ENCODE assay signal across 28 mouse cellular contexts in the genomic region with DNA sequence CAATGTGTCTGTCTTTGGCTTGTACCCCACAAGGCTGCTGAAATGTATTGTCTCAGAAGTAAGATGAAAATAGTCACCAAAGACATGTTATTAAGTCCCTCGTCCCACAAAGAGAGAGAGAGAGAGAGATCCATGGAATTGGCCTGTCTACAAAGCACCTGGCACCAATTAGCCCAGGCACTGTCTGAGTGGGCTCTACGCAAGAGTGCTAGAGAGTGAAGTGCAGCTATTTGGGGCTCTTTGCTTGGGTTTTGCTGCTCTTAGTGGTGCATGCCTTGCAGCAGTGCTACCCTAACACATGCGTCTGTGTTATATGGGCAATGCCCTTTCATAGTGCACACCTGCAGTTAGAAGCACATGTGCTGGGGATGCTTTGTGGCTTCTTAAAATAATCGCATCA.
DNase-seq lines count a peak whose midpoint lies in the region; ATAC-seq and TF ChIP-seq lines count a peak whose summit lies in the region.
"Had no signal": no experiment of that assay in that cellular context is flagged by ENCODE, and none has a peak within 500 bp of the region (broad histone marks: within the 10 kb centered on the region; RNA-seq: fewer than 3 reads in every experiment).

No protein-coding gene starts in this region.

- H3K36me3 ChIP-seq in forebrain, embryonic 15.5 days, result no peaks in the 10 kb centered on the region
- H3K36me3 ChIP-seq in forebrain, embryonic 10.5 days (replicated peaks), result no peaks in the 10 kb centered on the region
- H3K36me3 ChIP-seq in embryonic facial prominence, embryonic 10.5 days (replicated peaks), result no peaks in the 10 kb centered on the region
- H3K36me3 ChIP-seq in hindbrain, embryonic 12.5 days, result no peaks in the 10 kb centered on the region
- H3K36me3 ChIP-seq: embryonic facial prominence, embryonic 12.5 days; liver, embryonic 13.5 days; neural tube, embryonic 15.5 days had no signal

- no peak overlapping the region for H3K27ac ChIP-seq in forebrain, embryonic 15.5 days (replicated peaks)
- H3K27ac ChIP-seq in forebrain, embryonic 10.5 days, result no peak overlapping the region; the same call in 1 of the 2 replicates
- H3K27ac ChIP-seq in embryonic facial prominence, embryonic 10.5 days (replicated peaks), result no peak overlapping the region
- H3K27ac ChIP-seq in hindbrain, embryonic 12.5 days, result no peak overlapping the region
- H3K27ac ChIP-seq: embryonic facial prominence, embryonic 12.5 days; hindbrain, embryonic 14.5 days; layer of hippocampus, adult 2 months; left cerebral cortex, adult 2 months; liver, embryonic 13.5 days; neural tube, embryonic 15.5 days had no signal

- H3K9ac ChIP-seq in forebrain, embryonic 15.5 days (replicated peaks), result no peak overlapping the region
- no peak overlapping the region for H3K9ac ChIP-seq in hindbrain, embryonic 12.5 days
- H3K9ac ChIP-seq: embryonic facial prominence, embryonic 12.5 days; hindbrain, embryonic 14.5 days; liver, embryonic 13.5 days; neural tube, embryonic 15.5 days had no signal

- no peak for DNase-seq in forebrain, embryonic 10.5 days (ENCODE audit: extremely low spot score, low spot score)
- DNase-seq in brain, embryonic 14.5 days (ENCODE audit: low read depth), result peak; percentile 55
- DNase-seq in embryonic facial prominence, embryonic 10.5 days (ENCODE audit: low spot score), result peak; percentile 57
- peak; percentile 21 for DNase-seq in forelimb bud, embryonic 11.5 days (ENCODE audit: low read depth, low spot score)
- DNase-seq in cerebellum, adult 9-10 months, result no peak
- DNase-seq: adrenal gland, postnatal 36 days; cerebellum, adult 8-10 months; cerebellum, postnatal 36 days; gastrocnemius, postnatal 14 days; heart, postnatal 4 days; kidney, adult 2 months; kidney, postnatal 36 days; liver, embryonic 13.5 days; lung, adult 18-20 months; lung, postnatal 4 days; midbrain, embryonic 14.5 days had no signal

- WGBS in forebrain, embryonic 15.5 days, result 60% methylated on average over 4 of the region's 4 CpGs
- WGBS in forebrain, embryonic 10.5 days, result 61% methylated on average over 4 of the region's 4 CpGs
- WGBS in embryonic facial prominence, embryonic 10.5 days, result 51% methylated on average over 4 of the region's 4 CpGs
- WGBS in hindbrain, embryonic 12.5 days, result 62% methylated on average over 4 of the region's 4 CpGs

- no peak for TF ChIP-seq POLR2A in brain, embryonic 14.5 days (IDR thresholded peaks at IDR 0.05; ENCODE audit: borderline replicate concordance, extremely low read depth, insufficient read depth, insufficient read length, poor library complexity, severe bottlenecking)

- H3K4me3 ChIP-seq in forebrain, embryonic 15.5 days, result no peak overlapping the region
- no peak overlapping the region for H3K4me3 ChIP-seq in forebrain, embryonic 10.5 days
- H3K4me3 ChIP-seq in embryonic facial prominence, embryonic 10.5 days, result no peak overlapping the region
- H3K4me3 ChIP-seq in hindbrain, embryonic 12.5 days, result no peak overlapping the region
- H3K4me3 ChIP-seq: embryonic facial prominence, embryonic 12.5 days; layer of hippocampus, adult 2 months; left cerebral cortex, adult 2 months; liver, embryonic 13.5 days; megakaryocyte, embryonic 14.5 days; neural tube, embryonic 15.5 days had no signal

- ATAC-seq in forebrain, embryonic 15.5 days (replicated peaks), result 0 out of 2 replicates have a peak, but pooled peaks have one; percentile 38
- ATAC-seq in hindbrain, embryonic 12.5 days (ENCODE audit: low FRiP score), result no peak
- ATAC-seq in monocyte, adult 5-6 weeks (replicated peaks; ENCODE audit: insufficient number of reproducible peaks, low FRiP score, low TSS enrichment, poor library complexity, severe bottlenecking), result no peak
- ATAC-seq: CD4-positive, CD25-positive, alpha-beta regulatory T cell, adult 4 months; lung, postnatal 0 days had no signal

- 0 out of 2 replicates have a peak, but pooled peaks cover 4% of the 10 kb centered on the region for H3K4me1 ChIP-seq in forebrain, embryonic 15.5 days
- peaks cover 26% of the 10 kb centered on the region for H3K4me1 ChIP-seq in forebrain, embryonic 10.5 days
- H3K4me1 ChIP-seq in embryonic facial prominence, embryonic 10.5 days, result peaks cover 20% of the 10 kb centered on the region
- no peaks in the 10 kb centered on the region for H3K4me1 ChIP-seq in hindbrain, embryonic 12.5 days
- H3K4me1 ChIP-seq: liver, embryonic 13.5 days; megakaryocyte, embryonic 14.5 days; neural tube, embryonic 15.5 days had no signal

- no peak overlapping the region for H3K4me2 ChIP-seq in forebrain, embryonic 15.5 days (replicated peaks)
- H3K4me2 ChIP-seq in hindbrain, embryonic 12.5 days (replicated peaks), result no peak overlapping the region
- H3K4me2 ChIP-seq: embryonic facial prominence, embryonic 12.5 days; heart, embryonic 11.5 days; hindbrain, embryonic 14.5 days; liver, embryonic 13.5 days; neural tube, embryonic 15.5 days had no signal

- no peak for TF ChIP-seq CTCF in brain, embryonic 14.5 days (IDR thresholded peaks at IDR 0.05; ENCODE audit: borderline replicate concordance, extremely low read depth, insufficient read depth, insufficient read length)

- H3K9me3 ChIP-seq in forebrain, embryonic 15.5 days, result no peaks in the 10 kb centered on the region
- no peaks in the 10 kb centered on the region for H3K9me3 ChIP-seq in forebrain, embryonic 10.5 days
- no peaks in the 10 kb centered on the region for H3K9me3 ChIP-seq in embryonic facial prominence, embryonic 10.5 days
- no peaks in the 10 kb centered on the region for H3K9me3 ChIP-seq in hindbrain, embryonic 12.5 days (replicated peaks)
- H3K9me3 ChIP-seq: embryonic facial prominence, embryonic 12.5 days; liver, embryonic 13.5 days; megakaryocyte, embryonic 14.5 days; neural tube, embryonic 15.5 days had no signal

- no peaks in the 10 kb centered on the region for H3K27me3 ChIP-seq in forebrain, embryonic 15.5 days
- peaks cover 31% of the 10 kb centered on the region for H3K27me3 ChIP-seq in forebrain, embryonic 10.5 days (ENCODE audit: poor library complexity, severe bottlenecking)
- H3K27me3 ChIP-seq in embryonic facial prominence, embryonic 10.5 days (replicated peaks; ENCODE audit: low read depth, poor library complexity, severe bottlenecking), result peaks cover 2% of the 10 kb centered on the region
- peaks cover 3% of the 10 kb centered on the region; the same call in 1 of the 2 replicates for H3K27me3 ChIP-seq in hindbrain, embryonic 12.5 days
- H3K27me3 ChIP-seq: embryonic facial prominence, embryonic 12.5 days; liver, embryonic 13.5 days; megakaryocyte, embryonic 14.5 days; neural tube, embryonic 15.5 days had no signal

Comparison
In these comparisons a context has a peak if more than half of its experiments do, and no peak if none do; other contexts are left out.
1. DNase-seq: peak in brain, embryonic 14.5 days (single experiment), embryonic facial prominence, embryonic 10.5 days (single experiment) and forelimb bud, embryonic 11.5 days (single experiment); none in forebrain, embryonic 10.5 days (single experiment) and cerebellum, adult 9-10 months (single experiment).